Mouse (Mus musculus) kidney, postnatal 0 days (tissue): ENCODE measurements around the gene Vmn1r207-ps. TPM values are rescaled to one million over a fixed set of nuclear protein-coding genes. Genes with fewer than 3 reads are reported as not detected.
"Not testable (repeated sequence)": the region's sequence is repeated elsewhere in the genome, so short reads cannot be mapped to it uniquely, and the experiment has no call there.

Experiments
- ATAC-seq: fragments of 200-750 bp; cut with Nextera tagmentation; replicated peaks from 2 replicates; pipeline ENCODE4 v1.8.0; 2017; ENCODE audit warnings: low read depth, moderate number of reproducible peaks, moderate TSS enrichment, moderate library complexity; ENCODE audit not compliant: low FRiP score
- DNase-seq: peaks from one replicate; pipeline ENCODE4 v3.0.0-alpha.2; 2016; ENCODE audit warnings: low spot score
- H3K27ac ChIP-seq: fragments of 300-500 bp; sonication (generic); 2 replicates; pipeline ENCODE4 v1.5.1; 2014; ENCODE audit warnings: mild to moderate bottlenecking
- H3K27me3 ChIP-seq: fragments of 300-500 bp; sonication (generic); 2 replicates; pipeline ENCODE4 v1.6.1; 2014; ENCODE audit warnings: low read length, mixed read lengths; ENCODE audit not compliant: insufficient read depth
- H3K36me3 ChIP-seq: fragments of 300-500 bp; sonication (generic); 2 replicates; pipeline ENCODE4 v1.6.1; 2014; ENCODE audit warnings: low read length, mixed read lengths; ENCODE audit not compliant: insufficient read depth
- H3K4me1 ChIP-seq: fragments of 300-500 bp; sonication (generic); replicated peaks from 2 replicates; pipeline ENCODE4 v1.6.1; 2014; ENCODE audit warnings: antibody characterized with exemption, low read length, mixed read lengths; ENCODE audit not compliant: insufficient read depth
- H3K4me2 ChIP-seq: fragments of 300-500 bp; sonication (generic); 2 replicates; pipeline ENCODE4 v1.6.1; 2014; ENCODE audit warnings: mild to moderate bottlenecking, low read length, moderate library complexity, mixed read lengths
- H3K4me3 ChIP-seq: fragments of 300-500 bp; sonication (generic); replicated peaks from 2 replicates; pipeline ENCODE4 v1.5.1; 2014; ENCODE audit warnings: low read depth, low read length
- H3K9ac ChIP-seq: fragments of 300-500 bp; sonication (generic); 2 replicates; pipeline ENCODE4 v1.6.1; 2014; ENCODE audit warnings: low read depth, low read length
- H3K9me3 ChIP-seq: fragments of 300-500 bp; sonication (generic); replicated peaks from 2 replicates; pipeline ENCODE4 v1.6.1; 2016; ENCODE audit warnings: low read length, inconsistent platforms, mixed read lengths
- CTCF ChIP-seq: IDR thresholded peaks from 2 replicates; pipeline ENCODE4 v1.5.1; 2016; ENCODE audit warnings: antibody characterized with exemption, low read depth, mild to moderate bottlenecking, moderate library complexity
- WGBS: fragments of 180-500 bp; shearing (Covaris S2); extraction: QIAGEN DNeasy Blood & Tissue Kit; methylation state at CpG from one replicate; pipeline ENCODE4 v1.1.7; 2014; 5-methylcytosine and 5-hydroxymethylcytosine counted together
- polyA plus RNA-seq: library from polyadenylated mRNA; unstranded; fragments of >200 nt; fragmentation: Nextera tagmentation; extraction: Ambion mirVana; gene quantifications from 2 replicates; pipeline ENCODE4 v1.2.1, GENCODE M21; 2015

The Vmn1r207-ps gene
- not detected in 2 replicates for polyA plus RNA-seq

- H3K27me3 ChIP-seq, H3K9me3 ChIP-seq, H3K4me3 ChIP-seq, H3K36me3 ChIP-seq, H3K9ac ChIP-seq, H3K4me1 ChIP-seq, H3K27ac ChIP-seq, DNase-seq, ATAC-seq, H3K4me2 ChIP-seq: not testable (repeated sequence)
Observed at GRCm38 (mm10) chr13:22729529-22729928, at the start of gene Vmn1r207-ps. TSS of gene Vmn1r207-ps (minus strand) at chr13:22729629.

GRCm38 (mm10) chr13:22777300-22777699 is 47.9 kb upstream of the Vmn1r207-ps start, which contains the start of gene Vmn1r208:
TSS of gene Vmn1r208 (minus strand) at chr13:22777400.
- not testable (repeated sequence) for H3K4me1 ChIP-seq, H3K27ac ChIP-seq, H3K27me3 ChIP-seq, H3K4me3 ChIP-seq, H3K9ac ChIP-seq, ATAC-seq, DNase-seq, H3K4me2 ChIP-seq, H3K36me3 ChIP-seq, H3K9me3 ChIP-seq
- WGBS: no CpG with 5 or more reads among the region's 7 CpGs

GRCm38 (mm10) chr13:22771592-22771991 is 42.2 kb upstream of the Vmn1r207-ps start:
- H3K27ac ChIP-seq, H3K9me3 ChIP-seq, DNase-seq, ATAC-seq, H3K9ac ChIP-seq, H3K4me1 ChIP-seq, H3K4me2 ChIP-seq, H3K4me3 ChIP-seq, H3K36me3 ChIP-seq, H3K27me3 ChIP-seq: not testable (repeated sequence)
- 100% methylated on average over 1 of the region's 2 CpGs for WGBS

GRCm38 (mm10) chr13:22747524-22747923 is 18.1 kb upstream of the Vmn1r207-ps start:
- ATAC-seq (no peak), DNase-seq (peak; percentile 36)
- Histone ChIP-seq H3K9ac (no peak overlapping the region), H3K27ac (no peak overlapping the region), H3K36me3 (no peaks in the 10 kb centered on the region), H3K27me3 (no peaks in the 10 kb centered on the region), H3K4me3 (no peak overlapping the region), H3K4me1 (no peaks in the 10 kb centered on the region), H3K9me3 (no peaks in the 10 kb centered on the region), H3K4me2 (no peak overlapping the region)
- TF ChIP-seq CTCF: peak; percentile 49

GRCm38 (mm10) chr13:22706947-22707346 is 22.5 kb downstream of the Vmn1r207-ps start:
- not testable (repeated sequence) for H3K4me1 ChIP-seq, H3K27ac ChIP-seq, H3K9ac ChIP-seq, H3K36me3 ChIP-seq, H3K4me2 ChIP-seq, H3K4me3 ChIP-seq, H3K27me3 ChIP-seq, DNase-seq, H3K9me3 ChIP-seq, ATAC-seq

GRCm38 (mm10) chr13:22702951-22703350 is 26.5 kb downstream of the Vmn1r207-ps start:
- ATAC-seq, DNase-seq, H3K27me3 ChIP-seq, H3K27ac ChIP-seq, H3K4me2 ChIP-seq, H3K4me1 ChIP-seq, H3K9me3 ChIP-seq, H3K4me3 ChIP-seq, H3K9ac ChIP-seq, H3K36me3 ChIP-seq: not testable (repeated sequence)
- WGBS: 49% methylated on average over 2 of the region's 2 CpGs

Other genes starting within 250 kb of the Vmn1r207-ps start
- gene Vmn1r202, start 224.2 kb downstream of the Vmn1r207-ps start, polyA plus RNA-seq: not detected in 2 replicates
- gene Vmn1r203, start 211.5 kb downstream of the Vmn1r207-ps start, polyA plus RNA-seq: not detected in 2 replicates
- not detected in 2 replicates for gene Vmn1r204, start 176.4 kb downstream of the Vmn1r207-ps start, polyA plus RNA-seq
- not detected in 2 replicates for gene Vmn1r205, start 136.6 kb downstream of the Vmn1r207-ps start, polyA plus RNA-seq
- gene Vmn1r206, start 105.4 kb downstream of the Vmn1r207-ps start, polyA plus RNA-seq: not detected in 2 replicates
- gene Vmn1r208, start 47.8 kb upstream of the Vmn1r207-ps start, polyA plus RNA-seq: not detected in 2 replicates
- gene Vmn1r209, start 80.1 kb upstream of the Vmn1r207-ps start, polyA plus RNA-seq: not detected in 2 replicates
- not detected in 2 replicates for gene Vmn1r210, start 101.7 kb upstream of the Vmn1r207-ps start, polyA plus RNA-seq
- gene Vmn1r211, start 127.9 kb upstream of the Vmn1r207-ps start, polyA plus RNA-seq: not detected in 2 replicates
- gene Vmn1r212, start 154.6 kb upstream of the Vmn1r207-ps start, polyA plus RNA-seq: not detected in 2 replicates